Mouse (Mus musculus): ENCODE measurements around the gene Rack1.

GRCm38 (mm10) chr11:48838181-48838797 lies 38.2 kb downstream of the Rack1 start:
- no peak for TF ChIP-seq CTCF (IDR thresholded peaks at IDR 0.05; ENCODE audit: low read depth)
- TF ChIP-seq EP300 (IDR thresholded peaks at IDR 0.05; ENCODE audit: low read depth), result no peak

Data from liver, embryonic 14.5 days (tissue).